ENCODE assay signal across 8 mouse cellular contexts in the genomic region with DNA sequence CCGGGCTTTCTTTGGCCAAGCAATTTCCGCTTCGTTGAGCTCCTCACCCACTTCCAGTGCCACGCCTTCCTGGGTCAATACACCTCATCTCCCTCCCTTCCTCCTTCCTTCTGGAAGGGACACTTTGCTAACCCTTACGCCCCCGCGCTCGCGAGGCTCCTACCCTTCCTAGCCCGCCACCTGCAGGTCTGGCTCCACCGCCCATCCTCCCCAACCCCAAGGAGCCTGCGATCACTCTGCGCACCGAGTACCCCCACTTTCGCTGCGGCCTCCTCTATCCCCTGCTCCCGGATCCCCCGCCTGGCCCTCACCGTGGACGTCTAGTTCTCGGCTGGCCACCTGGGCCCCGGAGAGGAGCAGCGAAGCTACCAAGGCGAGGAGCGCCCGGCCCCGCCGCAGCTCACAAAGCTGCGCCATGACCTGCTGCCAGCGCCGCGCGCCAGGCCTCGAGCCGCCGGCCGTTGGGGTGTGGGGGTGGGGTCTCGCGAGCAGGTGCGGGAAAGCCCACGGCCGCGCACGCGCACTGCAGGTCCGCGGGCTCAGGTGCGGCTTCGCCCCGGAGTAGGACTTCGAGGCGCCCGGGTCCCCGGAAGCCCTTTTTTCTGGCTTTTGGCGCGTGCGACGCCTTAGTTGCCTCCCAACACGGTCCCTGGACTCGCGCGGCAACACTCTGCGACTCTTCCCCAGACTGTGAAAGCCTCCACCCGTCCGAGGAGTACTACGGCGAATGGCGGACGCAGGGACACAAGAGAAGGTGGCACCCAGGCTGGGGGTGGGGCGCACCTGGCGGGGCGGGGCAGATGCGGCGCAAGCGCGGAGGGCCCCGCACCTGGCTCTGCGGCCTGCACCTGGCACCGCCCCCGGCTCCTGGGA. TPM values are rescaled to one million over a fixed set of nuclear protein-coding genes. Genes with fewer than 3 reads are reported as not detected.
DNase-seq lines count a peak whose midpoint lies in the region; ATAC-seq and TF ChIP-seq lines count a peak whose summit lies in the region.

A gene (minus strand): TSS at position 712 of the 873 bp plus-strand sequence.

- TF ChIP-seq POLR2A in thymus, adult 2 months (IDR thresholded peaks at IDR 0.05; ENCODE audit: control insufficient read depth, extremely low read depth, insufficient read depth, low read length, poor library complexity): peak; percentile 62

- H3K27me3 ChIP-seq in heart, embryonic 12.5 days (replicated peaks): peaks cover 35% of the 10 kb centered on the region
- peaks cover 61% of the 10 kb centered on the region for H3K27me3 ChIP-seq in kidney, embryonic 15.5 days
- H3K27me3 ChIP-seq in liver, embryonic 14.5 days (ENCODE audit: control insufficient read depth, insufficient read depth, low read length): peaks cover 6% of the 10 kb centered on the region
- H3K27me3 ChIP-seq in neural tube, embryonic 12.5 days (replicated peaks): peaks cover 37% of the 10 kb centered on the region
- H3K27me3 ChIP-seq in thymus, adult 2 months (ENCODE audit: control insufficient read depth, insufficient read depth, low read length): no peaks in the 10 kb centered on the region

- H3K4me2 ChIP-seq in heart, embryonic 12.5 days: peak within 1 kb of the TSS; percentile 91
- peak within 1 kb of the TSS; percentile 96 for H3K4me2 ChIP-seq in kidney, embryonic 15.5 days
- peak within 1 kb of the TSS; percentile 64 for H3K4me2 ChIP-seq in liver, embryonic 14.5 days (ENCODE audit: low read depth)
- H3K4me2 ChIP-seq in neural tube, embryonic 12.5 days (replicated peaks): peak within 1 kb of the TSS; percentile 97

- H3K27ac ChIP-seq in heart, embryonic 12.5 days (ENCODE audit: poor library complexity, severe bottlenecking): 0 out of 2 replicates have a peak within 1 kb of the TSS, but pooled peaks have one; percentile 19
- peak within 1 kb of the TSS; percentile 94 for H3K27ac ChIP-seq in kidney, embryonic 15.5 days
- H3K27ac ChIP-seq in liver, embryonic 14.5 days: no peak within 1 kb of the TSS
- no peak within 1 kb of the TSS for H3K27ac ChIP-seq in neural tube, embryonic 12.5 days
- peak within 1 kb of the TSS; percentile 85 for H3K27ac ChIP-seq in thymus, adult 2 months (ENCODE audit: control insufficient read depth, insufficient read depth, low read length)

- H3K9ac ChIP-seq in heart, embryonic 12.5 days: peak within 1 kb of the TSS; percentile 74
- peak within 1 kb of the TSS; percentile 71 for H3K9ac ChIP-seq in kidney, embryonic 15.5 days
- peak within 1 kb of the TSS; percentile 27; the same call in 1 of the 2 replicates for H3K9ac ChIP-seq in liver, embryonic 14.5 days (replicated peaks)
- H3K9ac ChIP-seq in neural tube, embryonic 12.5 days: peak within 1 kb of the TSS; percentile 55

- TF ChIP-seq CTCF in liver, embryonic 14.5 days (IDR thresholded peaks at IDR 0.05; ENCODE audit: low read depth): peak; percentile 36
- TF ChIP-seq CTCF in thymus, adult 2 months (IDR thresholded peaks at IDR 0.05; ENCODE audit: borderline replicate concordance, control insufficient read depth, extremely low read depth, insufficient read depth, low read length, poor library complexity): 0 out of 2 replicates have a peak, but pooled peaks have one; percentile 31

- no peak for TF ChIP-seq EP300 in liver, embryonic 14.5 days (IDR thresholded peaks at IDR 0.05; ENCODE audit: low read depth)

- ATAC-seq in heart, embryonic 12.5 days (ENCODE audit: insufficient number of reproducible peaks, low FRiP score): peak; percentile 61
- ATAC-seq in kidney, embryonic 15.5 days (replicated peaks; ENCODE audit: low FRiP score): peak; percentile 89
- peak; percentile 59; the same call in 1 of the 2 replicates for ATAC-seq in liver, embryonic 14.5 days (ENCODE audit: insufficient read depth)
- ATAC-seq in neural tube, embryonic 12.5 days (ENCODE audit: low FRiP score, low read depth): peak; percentile 56

- WGBS in heart, embryonic 12.5 days: under 1% methylated on average over 80 of the region's 80 CpGs
- under 1% methylated on average over 79 of the region's 80 CpGs for WGBS in kidney, embryonic 15.5 days
- under 1% methylated on average over 80 of the region's 80 CpGs for WGBS in liver, embryonic 14.5 days (ENCODE audit: insufficient replicate concordance)
- WGBS in neural tube, embryonic 12.5 days: under 1% methylated on average over 80 of the region's 80 CpGs
- under 1% methylated on average over 80 of the region's 80 CpGs for WGBS in thymus, adult 2 months

- no peaks in the 10 kb centered on the region for H3K36me3 ChIP-seq in heart, embryonic 12.5 days
- H3K36me3 ChIP-seq in kidney, embryonic 15.5 days: no peaks in the 10 kb centered on the region
- no peaks in the 10 kb centered on the region for H3K36me3 ChIP-seq in liver, embryonic 14.5 days (replicated peaks; ENCODE audit: control insufficient read depth, insufficient read depth, low read depth)
- no peaks in the 10 kb centered on the region for H3K36me3 ChIP-seq in neural tube, embryonic 12.5 days
- no peaks in the 10 kb centered on the region; the same call in 1 of the 2 replicates for H3K36me3 ChIP-seq in thymus, adult 2 months (ENCODE audit: control insufficient read depth, insufficient read depth, low read length)

- peak; percentile 31 to 38 for DNase-seq in right cerebral cortex, adult 2 months (ENCODE audit: low spot score in 2 of 2)
- no peak for DNase-seq in right cerebral cortex, postnatal 36 days (ENCODE audit: low spot score in 2 of 2)
- peak; percentile 83 to 85 for DNase-seq in cerebellum, postnatal 10 days
- peak in 2 of 3 experiments; percentile 11 to 16 for DNase-seq in liver, embryonic 14.5 days (ENCODE audit: low read depth in 3 of 3, low spot score in 3 of 3)
- DNase-seq in thymus, adult 2 months: peak; percentile 80

- H3K9me3 ChIP-seq in heart, embryonic 12.5 days (replicated peaks): no peaks in the 10 kb centered on the region
- H3K9me3 ChIP-seq in kidney, embryonic 15.5 days (replicated peaks): no peaks in the 10 kb centered on the region
- H3K9me3 ChIP-seq in liver, embryonic 14.5 days (ENCODE audit: control insufficient read depth, low read length): no peaks in the 10 kb centered on the region
- H3K9me3 ChIP-seq in neural tube, embryonic 12.5 days: no peaks in the 10 kb centered on the region

- H3K4me1 ChIP-seq in heart, embryonic 12.5 days (replicated peaks): peaks cover 30% of the 10 kb centered on the region
- peaks cover 43% of the 10 kb centered on the region for H3K4me1 ChIP-seq in kidney, embryonic 15.5 days
- H3K4me1 ChIP-seq in liver, embryonic 14.5 days (replicated peaks; ENCODE audit: control insufficient read depth in 2 of 2, insufficient read depth in 2 of 2, low read length in 1 of 2): peaks cover 0 to 7% of the 10 kb centered on the region in 2 experiments; a peak in 3 of 4 replicates
- H3K4me1 ChIP-seq in neural tube, embryonic 12.5 days: peaks cover 15% of the 10 kb centered on the region
- peaks cover 28% of the 10 kb centered on the region for H3K4me1 ChIP-seq in thymus, adult 2 months (replicated peaks; ENCODE audit: control insufficient read depth, insufficient read depth, low read length)

- H3K4me3 ChIP-seq in heart, embryonic 12.5 days: peak within 1 kb of the TSS; percentile 62
- peak within 1 kb of the TSS; percentile 58 for H3K4me3 ChIP-seq in kidney, embryonic 15.5 days (replicated peaks)
- peak within 1 kb of the TSS; percentile 43 to 52 for H3K4me3 ChIP-seq in liver, embryonic 14.5 days (ENCODE audit: insufficient read depth in 1 of 2, low read depth in 2 of 2, low read length in 2 of 2)
- H3K4me3 ChIP-seq in neural tube, embryonic 12.5 days: peak within 1 kb of the TSS; percentile 50
- H3K4me3 ChIP-seq in thymus, adult 2 months (ENCODE audit: control insufficient read depth, insufficient read depth, low read length): peak within 1 kb of the TSS; percentile 84

RNA-seq across cellular contexts. Expression of the gene that starts here (rescaled TPM):
- polyA plus RNA-seq in heart, embryonic 12.5 days (2016; fragmentation: Nextera tagmentation; extraction: Ambion mirVana): 87.7 and 90.4 TPM in 2 replicates
- polyA plus RNA-seq in kidney, embryonic 15.5 days (2015; fragmentation: Nextera tagmentation; extraction: Ambion mirVana): 236 and 245 TPM in 2 replicates
- polyA plus RNA-seq in liver, embryonic 14.5 days (2012; rRNA removed): 14.6 and 15.6 TPM in 2 replicates
- polyA plus RNA-seq in liver, embryonic 14.5 days (2014; fragmentation: Nextera tagmentation; extraction: Ambion mirVana): 22.3 and 23.6 TPM in 2 replicates
- polyA plus RNA-seq in neural tube, embryonic 12.5 days (2016; fragmentation: Nextera tagmentation; extraction: Ambion mirVana): 23.5 and 23.9 TPM in 2 replicates
- polyA plus RNA-seq in thymus, adult 2 months (2012; rRNA removed): 426 and 460 TPM in 2 replicates

Comparison
In these comparisons a context has a peak if more than half of its experiments do, and no peak if none do; other contexts are left out.
1. DNase-seq: peak in right cerebral cortex, adult 2 months (2 of 2), cerebellum, postnatal 10 days (2 of 2), liver, embryonic 14.5 days (2 of 3) and thymus, adult 2 months (single experiment); none in right cerebral cortex, postnatal 36 days (0 of 2).
2. H3K27ac ChIP-seq: peak in heart, embryonic 12.5 days (single experiment), kidney, embryonic 15.5 days (single experiment) and thymus, adult 2 months (single experiment); none in liver, embryonic 14.5 days (single experiment) and neural tube, embryonic 12.5 days (single experiment).
3. Peak in every context shown above with its lines, with median percentiles within 50 percentile points of each other: ATAC-seq, H3K4me2 ChIP-seq, H3K4me3 ChIP-seq and H3K9ac ChIP-seq.